Mouse (Mus musculus) heart, embryonic 16.5 days (tissue): ENCODE measurements around the gene Snta1. TPM values are rescaled to one million over a fixed set of nuclear protein-coding genes. Genes with fewer than 3 reads are reported as not detected.
A peak's percentile ranks its signal among the peaks of the same experiment; 100 is the strongest.

ENCODE experiments used
- ATAC-seq: fragments of 200-750 bp; cut with Nextera tagmentation; replicated peaks from 2 replicates; pipeline ENCODE4 v1.8.0; 2017; ENCODE audit warnings: moderate number of reproducible peaks; ENCODE audit not compliant: insufficient read depth, low FRiP score; ENCODE audit errors: extremely low read depth
- H3K27ac ChIP-seq: fragments of 300-500 bp; sonication (generic); 2 replicates; pipeline ENCODE4 v1.5.1; 2014; ENCODE audit warnings: mild to moderate bottlenecking, low read length, control low read depth, moderate library complexity
- H3K27me3 ChIP-seq: fragments of 300-500 bp; sonication (generic); 2 replicates; pipeline ENCODE4 v1.6.1; 2014; ENCODE audit warnings: low read length, mixed read lengths; ENCODE audit not compliant: control insufficient read depth, insufficient read depth
- H3K36me3 ChIP-seq: fragments of 300-500 bp; sonication (generic); 2 replicates; pipeline ENCODE4 v1.6.1; 2014; ENCODE audit not compliant: control insufficient read depth, insufficient read depth
- H3K4me1 ChIP-seq: fragments of 300-500 bp; sonication (generic); 2 replicates; pipeline ENCODE4 v1.6.1; 2014; ENCODE audit warnings: low read length, mixed read lengths; ENCODE audit not compliant: control insufficient read depth, insufficient read depth
- H3K4me2 ChIP-seq: fragments of 300-500 bp; sonication (generic); 2 replicates; pipeline ENCODE4 v1.6.1; 2014; ENCODE audit warnings: low read depth, mild to moderate bottlenecking, control low read depth, low read length
- H3K4me3 ChIP-seq: fragments of 300-500 bp; sonication (generic); 2 replicates; pipeline ENCODE4 v1.5.1; 2014; ENCODE audit warnings: mild to moderate bottlenecking, control low read depth, low read length
- H3K9ac ChIP-seq: fragments of 300-500 bp; sonication (generic); 2 replicates; pipeline ENCODE4 v1.6.1; 2014; ENCODE audit warnings: low read length, control low read depth
- H3K9me3 ChIP-seq: fragments of 300-500 bp; sonication (generic); replicated peaks from 2 replicates; pipeline ENCODE4 v1.6.1; 2016; ENCODE audit warnings: low read length; ENCODE audit not compliant: control insufficient read depth
- WGBS: fragments of 180-500 bp; shearing (Covaris S2); extraction: QIAGEN DNeasy Blood & Tissue Kit; methylation state at CpG from one replicate; pipeline ENCODE4 v1.1.7; 2014; 5-methylcytosine and 5-hydroxymethylcytosine counted together
- polyA plus RNA-seq: library from polyadenylated mRNA; unstranded; fragments of >200 nt; fragmentation: Nextera tagmentation; extraction: Ambion mirVana; gene quantifications from 2 replicates; pipeline ENCODE4 v1.2.1, GENCODE M21; 2015

Gene Snta1
- polyA plus RNA-seq, 1 experiment from 2014 or later = 57.8 TPM

DNA sequence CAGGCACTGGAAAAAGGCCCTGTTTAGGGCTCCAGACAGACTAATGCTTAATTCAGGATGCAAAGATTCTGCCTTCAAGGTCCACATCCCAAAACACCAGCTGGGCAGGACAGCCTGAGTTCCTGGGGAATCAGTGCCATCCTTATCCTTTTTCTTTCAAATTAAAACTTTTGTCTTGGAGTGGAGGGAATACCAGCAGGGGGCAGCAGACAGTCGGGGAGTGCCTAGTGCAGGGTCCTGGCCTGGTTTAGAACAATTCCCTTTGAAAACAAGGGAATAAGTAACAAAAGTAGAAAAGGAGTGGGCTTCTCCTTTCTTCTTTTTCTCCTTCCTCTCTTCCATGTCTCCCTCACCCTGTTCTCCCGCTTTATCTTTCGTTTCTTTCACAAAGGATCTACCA, 9.2 kb upstream of the Snta1 start:
- H3K9me3 ChIP-seq = no peaks in the 10 kb centered on the region
- no peaks in the 10 kb centered on the region for H3K27me3 ChIP-seq
- no peak overlapping the region for H3K4me3 ChIP-seq
- H3K36me3 ChIP-seq = no peaks in the 10 kb centered on the region
- H3K9ac ChIP-seq = no peak overlapping the region
- 13% methylated on average over 3 of the region's 3 CpGs for WGBS
- H3K4me2 ChIP-seq = no peak overlapping the region
- ATAC-seq = no peak
- no peaks in the 10 kb centered on the region for H3K4me1 ChIP-seq
- no peak overlapping the region for H3K27ac ChIP-seq

DNA sequence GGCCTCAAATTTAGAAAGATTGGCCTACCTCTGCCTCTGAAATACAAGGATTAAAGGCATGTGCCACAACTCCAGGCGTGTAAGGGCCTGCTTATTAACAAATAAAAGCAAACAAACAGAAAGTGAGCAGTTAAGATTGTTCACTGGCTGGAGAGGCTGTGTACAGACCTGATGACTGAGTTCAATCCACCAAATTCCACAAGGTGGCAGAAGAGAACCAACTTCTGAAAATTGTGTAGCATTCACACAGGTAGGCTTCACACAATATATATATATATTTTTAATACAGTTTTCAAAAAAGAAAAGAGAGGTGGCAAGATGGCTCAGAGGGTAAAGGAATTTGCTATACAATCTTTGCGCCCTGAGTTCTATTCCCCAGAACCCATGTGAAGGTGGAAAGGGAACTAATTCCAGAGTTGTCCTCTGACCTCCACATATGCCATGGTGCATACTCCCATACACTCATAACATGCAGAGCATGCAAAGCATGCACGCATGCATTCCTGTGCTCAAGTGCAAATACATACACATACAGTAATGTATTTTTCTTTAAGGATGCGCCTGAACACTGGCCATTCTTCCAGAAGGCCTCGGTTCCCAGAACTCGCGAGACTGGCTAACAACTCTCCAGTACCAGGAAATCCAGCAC, 4.2 kb upstream of the Snta1 start:
- H3K4me3 ChIP-seq = no peak overlapping the region
- no peak overlapping the region for H3K4me2 ChIP-seq
- no peaks in the 10 kb centered on the region for H3K36me3 ChIP-seq
- H3K4me1 ChIP-seq = peaks cover 20% of the 10 kb centered on the region
- no peaks in the 10 kb centered on the region for H3K9me3 ChIP-seq
- no peak for ATAC-seq
- H3K27ac ChIP-seq = no peak overlapping the region
- 64% methylated on average over 7 of the region's 7 CpGs for WGBS
- H3K9ac ChIP-seq = no peak overlapping the region
- no peaks in the 10 kb centered on the region for H3K27me3 ChIP-seq

DNA sequence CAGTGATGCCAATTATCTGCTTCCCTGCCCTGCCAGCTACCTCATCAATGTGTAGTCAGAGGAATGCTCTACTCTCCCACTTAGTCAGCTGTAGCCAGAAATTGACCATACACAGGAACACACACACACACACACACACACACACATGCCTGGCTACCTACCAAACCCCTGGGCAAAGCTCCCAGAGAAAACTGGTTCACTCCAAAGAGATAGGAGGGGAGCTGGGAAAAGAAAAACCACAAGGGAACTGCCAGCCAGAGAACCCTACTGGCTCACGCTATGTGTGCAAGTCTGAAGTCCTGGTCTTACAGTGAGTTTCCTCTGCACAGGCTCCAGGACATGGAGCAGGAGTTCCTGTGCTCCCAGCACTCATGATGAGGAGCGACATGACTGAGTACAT, 2.5 kb upstream of the Snta1 start:
- 37% methylated on average over 2 of the region's 2 CpGs for WGBS
- Histone ChIP-seq H3K4me1 (peaks cover 29% of the 10 kb centered on the region), H3K27me3 (no peaks in the 10 kb centered on the region), H3K4me2 (no peak overlapping the region), H3K9me3 (no peaks in the 10 kb centered on the region), H3K36me3 (no peaks in the 10 kb centered on the region), H3K4me3 (no peak overlapping the region), H3K9ac (no peak overlapping the region), H3K27ac (peak overlapping the region; percentile 69)
- peak; percentile 43 for ATAC-seq

DNA sequence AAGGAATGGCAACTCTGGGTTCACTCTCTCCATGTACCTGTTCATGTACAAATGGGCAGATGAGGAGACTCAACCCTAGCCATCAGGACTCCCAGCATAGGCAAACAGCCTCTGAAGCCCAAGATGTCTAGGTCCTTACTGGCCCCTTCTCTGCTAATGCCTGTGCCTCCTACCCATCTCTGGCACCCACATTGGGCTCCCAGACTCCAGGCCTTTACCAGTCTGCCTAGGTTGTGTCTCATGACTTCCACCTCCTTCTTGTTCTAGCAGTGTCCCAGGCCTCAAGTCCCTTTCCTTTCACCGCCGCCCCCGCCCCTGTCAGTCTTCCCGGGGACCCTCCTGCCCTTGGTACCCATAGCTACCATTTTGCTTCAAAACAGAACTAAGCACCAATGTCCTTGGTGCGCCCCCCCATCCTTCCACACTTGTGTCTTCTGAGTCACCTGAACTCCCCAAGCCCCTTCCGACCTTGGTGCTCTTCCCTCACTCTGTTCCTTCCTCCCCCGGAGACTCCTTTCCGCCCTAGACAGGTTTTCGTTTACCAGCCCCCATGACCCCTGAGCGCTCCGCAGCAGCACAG, 746 bp downstream of the Snta1 start:
- H3K4me3 ChIP-seq = peak overlapping the region; percentile 78
- peak overlapping the region; percentile 93 for H3K9ac ChIP-seq
- 0 out of 2 replicates have a peak, but pooled peaks cover 1% of the 10 kb centered on the region for H3K36me3 ChIP-seq
- 0 out of 2 replicates have a peak, but pooled peaks have one; percentile 2 for ATAC-seq
- H3K27me3 ChIP-seq = no peaks in the 10 kb centered on the region
- peak overlapping the region; percentile 75 for H3K4me2 ChIP-seq
- H3K27ac ChIP-seq = peak overlapping the region; percentile 87
- no peaks in the 10 kb centered on the region for H3K9me3 ChIP-seq
- H3K4me1 ChIP-seq = peaks cover 54% of the 10 kb centered on the region
- 25% methylated on average over 11 of the region's 11 CpGs for WGBS

DNA sequence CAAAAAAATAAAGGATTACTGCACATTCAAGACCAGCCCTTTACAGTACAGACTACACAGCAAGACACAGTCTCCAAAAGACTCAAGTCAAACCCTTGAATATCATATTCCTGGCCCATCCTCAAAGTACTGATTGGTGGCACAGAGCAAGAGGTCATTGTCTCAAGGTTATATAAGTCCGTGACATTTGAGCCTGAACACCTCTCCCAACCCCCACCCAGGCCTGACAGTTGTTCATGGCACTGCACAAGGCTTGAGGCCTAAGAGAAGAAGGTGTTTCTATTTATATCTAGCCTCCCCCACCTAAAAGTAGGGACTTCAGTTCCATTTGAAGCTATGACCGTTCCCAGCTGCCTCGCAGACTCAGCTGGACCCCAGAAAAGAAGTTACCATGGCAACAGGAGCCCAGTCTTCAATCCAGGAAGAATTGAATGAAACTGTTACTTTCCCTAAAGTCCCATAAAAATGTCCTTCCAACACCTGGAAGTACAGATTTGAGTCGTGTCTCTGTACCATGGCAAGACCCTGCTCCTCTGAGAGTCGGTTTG, 2.4 kb downstream of the Snta1 start:
- Histone ChIP-seq H3K9me3 (no peaks in the 10 kb centered on the region), H3K9ac (peak overlapping the region; percentile 26; the same call in 1 of the 2 replicates), H3K4me1 (peaks cover 53% of the 10 kb centered on the region), H3K4me3 (peak overlapping the region; percentile 78), H3K4me2 (peak overlapping the region; percentile 75), H3K27me3 (no peaks in the 10 kb centered on the region), H3K36me3 (peaks cover 10% of the 10 kb centered on the region), H3K27ac (peak overlapping the region; percentile 87)
- 38% methylated on average over 5 of the region's 5 CpGs for WGBS
- no peak for ATAC-seq

DNA sequence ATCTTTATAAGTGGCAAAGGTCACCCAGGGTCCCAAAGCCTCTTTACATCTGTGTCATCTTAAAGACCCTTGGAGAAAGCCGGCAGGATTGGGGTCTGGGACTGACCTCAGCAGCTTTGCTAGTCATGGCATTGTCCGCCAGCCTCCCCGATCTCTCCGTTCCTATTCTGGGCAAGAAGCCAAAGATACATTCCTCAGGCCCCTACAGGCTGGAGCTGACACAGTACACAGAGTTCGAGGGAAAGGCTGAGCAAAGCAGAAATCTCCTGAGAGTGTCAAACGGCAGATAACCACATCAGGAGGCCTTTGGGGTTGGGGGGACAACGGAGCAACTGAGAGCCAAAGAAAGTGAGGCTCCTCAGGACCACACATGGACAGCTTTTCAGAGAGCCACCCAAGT, 5.1 kb downstream of the Snta1 start:
- 2% methylated on average over 7 of the region's 7 CpGs for WGBS
- Histone ChIP-seq H3K4me1 (peaks cover 50% of the 10 kb centered on the region), H3K4me2 (peak overlapping the region; percentile 38), H3K9ac (peak overlapping the region; percentile 58), H3K27ac (peak overlapping the region; percentile 96), H3K36me3 (peaks cover 25% of the 10 kb centered on the region), H3K9me3 (no peaks in the 10 kb centered on the region), H3K4me3 (no peak overlapping the region), H3K27me3 (no peaks in the 10 kb centered on the region)
- peak; percentile 84 for ATAC-seq

DNA sequence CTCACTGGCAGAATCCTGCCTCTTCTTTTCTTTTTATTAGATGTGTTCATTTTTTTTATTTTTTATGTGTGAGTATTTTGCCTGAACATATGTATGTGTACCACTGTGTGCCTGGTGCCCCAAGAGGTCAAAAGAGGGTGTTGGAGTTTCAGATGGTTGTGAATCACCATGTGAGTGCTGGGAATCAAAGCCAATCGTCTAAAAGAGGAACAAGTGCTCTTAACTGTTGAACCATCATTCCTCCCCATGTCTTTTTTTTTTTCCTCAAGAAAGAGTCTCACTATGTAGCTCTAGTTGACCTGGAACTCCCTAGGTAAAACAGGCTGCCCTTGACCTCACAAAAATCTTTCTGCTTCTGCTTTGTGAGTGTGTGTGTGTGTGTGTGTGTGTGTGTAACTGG, 5.9 kb downstream of the Snta1 start:
- Histone ChIP-seq H3K27me3 (no peaks in the 10 kb centered on the region), H3K36me3 (peaks cover 25% of the 10 kb centered on the region), H3K9ac (no peak overlapping the region), H3K4me3 (no peak overlapping the region), H3K4me1 (peaks cover 50% of the 10 kb centered on the region), H3K9me3 (no peaks in the 10 kb centered on the region), H3K27ac (peak overlapping the region; percentile 96), H3K4me2 (no peak overlapping the region)
- WGBS = 21% methylated on average over 1 of the region's 1 CpGs
- ATAC-seq = no peak

DNA sequence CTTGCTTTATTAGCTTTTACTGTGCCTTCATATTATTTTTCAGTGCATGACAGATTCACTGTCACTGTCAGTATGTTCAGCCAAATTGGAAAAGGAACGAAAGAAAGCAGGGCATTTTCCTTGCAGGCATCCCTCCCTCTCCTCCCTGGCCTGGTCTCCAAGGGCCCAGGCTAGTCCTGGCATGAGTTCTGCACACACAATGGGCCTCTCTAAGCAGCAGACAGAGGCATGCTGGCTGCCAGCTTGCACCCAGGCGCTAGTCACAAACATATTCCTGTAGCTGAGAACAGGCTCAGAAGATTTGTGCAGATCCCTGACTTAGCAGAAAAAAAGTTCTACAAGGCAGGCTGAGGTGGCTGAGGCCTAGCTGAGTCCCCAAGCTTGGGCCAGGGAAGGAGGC, 8.6 kb downstream of the Snta1 start:
- 0 out of 2 replicates have a peak overlapping the region, but pooled peaks have one; percentile 5 for H3K27ac ChIP-seq
- no peak overlapping the region for H3K4me2 ChIP-seq
- H3K9me3 ChIP-seq = no peaks in the 10 kb centered on the region
- H3K36me3 ChIP-seq = peaks cover 25% of the 10 kb centered on the region
- 74% methylated on average over 2 of the region's 2 CpGs for WGBS
- H3K4me1 ChIP-seq = peaks cover 47% of the 10 kb centered on the region
- no peaks in the 10 kb centered on the region for H3K27me3 ChIP-seq
- no peak overlapping the region for H3K9ac ChIP-seq
- no peak for ATAC-seq
- no peak overlapping the region for H3K4me3 ChIP-seq

DNA sequence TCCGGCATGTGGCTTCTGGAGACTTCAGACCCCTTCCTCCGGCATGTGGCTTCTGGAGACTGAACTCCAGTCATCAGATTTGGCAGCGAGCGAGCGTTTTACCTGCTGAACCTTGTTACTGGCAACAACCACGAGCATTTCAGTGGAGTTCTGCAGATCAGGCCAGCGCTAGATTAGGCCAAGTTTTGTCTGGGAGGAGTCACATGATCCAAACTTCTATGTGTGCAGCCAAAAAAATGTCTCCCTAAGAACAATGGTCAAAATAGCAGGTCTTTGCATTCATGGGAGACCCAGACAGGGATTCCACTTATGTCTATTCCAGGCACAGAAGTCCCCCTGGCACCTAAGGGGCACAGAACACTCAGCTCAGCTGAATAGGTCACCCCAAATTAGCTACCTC, 9.6 kb downstream of the Snta1 start:
- Histone ChIP-seq H3K4me1 (peaks cover 40% of the 10 kb centered on the region), H3K9ac (no peak overlapping the region), H3K27me3 (no peaks in the 10 kb centered on the region), H3K4me3 (no peak overlapping the region), H3K4me2 (no peak overlapping the region), H3K36me3 (peaks cover 25% of the 10 kb centered on the region), H3K9me3 (no peaks in the 10 kb centered on the region), H3K27ac (peak overlapping the region; percentile 72)
- ATAC-seq = no peak
- WGBS = 59% methylated on average over 7 of the region's 7 CpGs
